Mouse (Mus musculus): Measurements from ENCODE around the gene Paqr5. TPM values are rescaled to one million over a fixed set of nuclear protein-coding genes. Genes with fewer than 3 reads are reported as not detected.

The Paqr5 gene
- total RNA-seq, 1 experiment: 0.27 TPM

- TF ChIP-seq HCFC1 (IDR thresholded peaks at IDR 0.05; ENCODE audit: borderline replicate concordance, insufficient read depth, low read length) (no peak), ZC3H11A (IDR thresholded peaks at IDR 0.05; ENCODE audit: borderline replicate concordance, low read depth, low read length) (no peak), CHD2 (IDR thresholded peaks at IDR 0.05; ENCODE audit: low read depth, low read length) (no peak; the same call in 1 of the 2 replicates), ZNF384 (IDR thresholded peaks at IDR 0.05; ENCODE audit: low read depth, low read length) (no peak), MAFK (IDR thresholded peaks at IDR 0.05; ENCODE audit: insufficient read depth, low read depth, low read length) (no peak)
- no peaks in the 10 kb centered on the region for H3K4me1 ChIP-seq (ENCODE audit: control insufficient read depth in 2 of 2, insufficient read depth in 2 of 2, low read length in 2 of 2, poor library complexity in 1 of 2)
- H3K36me3 ChIP-seq (ENCODE audit: control insufficient read depth, insufficient read depth, low read length, poor library complexity, severe bottlenecking): peaks cover 23% of the 10 kb centered on the region
- H3K27ac ChIP-seq (ENCODE audit: insufficient read depth, low read depth, low read length, poor library complexity, severe bottlenecking): no peak overlapping the region
- no peak overlapping the region for H3K9ac ChIP-seq (ENCODE audit: insufficient read depth, low read depth, low read length, poor library complexity, severe bottlenecking)
- no peak for DNase-seq (ENCODE audit: low read depth, low spot score)
- in situ Hi-C loops (cut with MboI; ENCODE audit: low sequenced_read_pairs in 2 of 2, unreplicated experiment in 2 of 2): no loop called here
- H3K4me3 ChIP-seq (ENCODE audit: insufficient read depth in 1 of 2, low read depth in 1 of 2, low read length in 2 of 2, poor library complexity in 1 of 2, severe bottlenecking in 1 of 2): no peak overlapping the region
- H3K9me3 ChIP-seq (ENCODE audit: control insufficient read depth, insufficient read depth, low read depth, low read length): no peaks in the 10 kb centered on the region
Observed at GRCm38 (mm10) chr9:61909633-61910032, 117.0 kb downstream of the Paqr5 start.

DNA sequence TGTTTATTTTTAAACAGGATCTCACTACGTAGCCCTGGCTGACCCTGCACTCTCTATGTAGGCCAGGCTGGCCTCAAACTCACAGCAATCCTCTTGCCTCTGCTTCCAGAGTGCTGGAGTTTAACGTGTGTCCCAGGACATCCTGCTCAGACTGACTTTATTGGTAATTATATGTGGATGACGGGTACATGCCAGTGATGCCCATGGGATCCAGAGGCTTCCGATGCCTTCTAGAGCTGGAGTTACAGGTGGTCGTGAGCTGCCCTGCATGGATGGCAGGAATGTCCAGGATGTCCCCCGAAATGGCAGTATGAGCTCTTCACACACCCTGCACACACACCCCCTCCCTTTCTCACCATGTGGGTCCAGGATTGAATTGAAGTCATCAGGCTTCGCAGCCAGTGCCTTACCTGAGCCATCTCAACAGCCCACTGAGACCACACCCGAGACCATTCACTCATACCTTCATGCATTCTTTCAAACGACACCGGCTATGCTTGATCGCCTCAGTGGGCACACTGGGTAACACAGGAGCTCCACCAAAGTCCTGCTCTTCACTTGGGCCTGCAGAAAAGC lies 117.7 kb downstream of the Paqr5 start:
- no peak for DNase-seq (ENCODE audit: low read depth, low spot score)
- H3K4me3 ChIP-seq (ENCODE audit: insufficient read depth in 1 of 2, low read depth in 1 of 2, low read length in 2 of 2, poor library complexity in 1 of 2, severe bottlenecking in 1 of 2): no peak overlapping the region
- H3K27ac ChIP-seq (ENCODE audit: insufficient read depth, low read depth, low read length, poor library complexity, severe bottlenecking): no peak overlapping the region
- no peaks in the 10 kb centered on the region for H3K9me3 ChIP-seq (ENCODE audit: control insufficient read depth, insufficient read depth, low read depth, low read length)
- H3K9ac ChIP-seq (ENCODE audit: insufficient read depth, low read depth, low read length, poor library complexity, severe bottlenecking): no peak overlapping the region
- H3K4me1 ChIP-seq (ENCODE audit: control insufficient read depth in 2 of 2, insufficient read depth in 2 of 2, low read length in 2 of 2, poor library complexity in 1 of 2): no peaks in the 10 kb centered on the region
- peaks cover 22% of the 10 kb centered on the region for H3K36me3 ChIP-seq (ENCODE audit: control insufficient read depth, insufficient read depth, low read length, poor library complexity, severe bottlenecking)
- in situ Hi-C loops (cut with MboI; ENCODE audit: low sequenced_read_pairs in 2 of 2, unreplicated experiment in 2 of 2): no loop called here
- TF ChIP-seq MAFK (IDR thresholded peaks at IDR 0.05; ENCODE audit: insufficient read depth, low read depth, low read length) (no peak), ZC3H11A (IDR thresholded peaks at IDR 0.05; ENCODE audit: borderline replicate concordance, low read depth, low read length) (no peak), HCFC1 (IDR thresholded peaks at IDR 0.05; ENCODE audit: borderline replicate concordance, insufficient read depth, low read length) (no peak), CHD2 (IDR thresholded peaks at IDR 0.05; ENCODE audit: low read depth, low read length) (no peak), ZNF384 (IDR thresholded peaks at IDR 0.05; ENCODE audit: low read depth, low read length) (no peak)

GRCm38 (mm10) chr9:61908341-61908740 lies 118.3 kb downstream of the Paqr5 start:
- in situ Hi-C loops (cut with MboI; ENCODE audit: low sequenced_read_pairs in 2 of 2, unreplicated experiment in 2 of 2): no loop called here
- Histone ChIP-seq H3K9me3 (ENCODE audit: control insufficient read depth, insufficient read depth, low read depth, low read length) (no peaks in the 10 kb centered on the region), H3K4me1 (ENCODE audit: control insufficient read depth in 2 of 2, insufficient read depth in 2 of 2, low read length in 2 of 2, poor library complexity in 1 of 2) (no peaks in the 10 kb centered on the region), H3K4me3 (ENCODE audit: insufficient read depth in 1 of 2, low read depth in 1 of 2, low read length in 2 of 2, poor library complexity in 1 of 2, severe bottlenecking in 1 of 2) (no peak overlapping the region), H3K27ac (ENCODE audit: insufficient read depth, low read depth, low read length, poor library complexity, severe bottlenecking) (no peak overlapping the region), H3K36me3 (ENCODE audit: control insufficient read depth, insufficient read depth, low read length, poor library complexity, severe bottlenecking) (peaks cover 17% of the 10 kb centered on the region), H3K9ac (ENCODE audit: insufficient read depth, low read depth, low read length, poor library complexity, severe bottlenecking) (no peak overlapping the region)
- DNase-seq (ENCODE audit: low read depth, low spot score): no peak
- TF ChIP-seq HCFC1 (IDR thresholded peaks at IDR 0.05; ENCODE audit: borderline replicate concordance, insufficient read depth, low read length): no peak

GRCm38 (mm10) chr9:61907621-61908295 lies 118.9 kb downstream of the Paqr5 start:
- Histone ChIP-seq H3K4me1 (ENCODE audit: control insufficient read depth in 2 of 2, insufficient read depth in 2 of 2, low read length in 2 of 2, poor library complexity in 1 of 2) (no peaks in the 10 kb centered on the region), H3K27ac (ENCODE audit: insufficient read depth, low read depth, low read length, poor library complexity, severe bottlenecking) (no peak overlapping the region), H3K9me3 (ENCODE audit: control insufficient read depth, insufficient read depth, low read depth, low read length) (no peaks in the 10 kb centered on the region), H3K4me3 (ENCODE audit: insufficient read depth in 1 of 2, low read depth in 1 of 2, low read length in 2 of 2, poor library complexity in 1 of 2, severe bottlenecking in 1 of 2) (no peak overlapping the region), H3K9ac (ENCODE audit: insufficient read depth, low read depth, low read length, poor library complexity, severe bottlenecking) (no peak overlapping the region), H3K36me3 (ENCODE audit: control insufficient read depth, insufficient read depth, low read length, poor library complexity, severe bottlenecking) (peaks cover 11% of the 10 kb centered on the region)
- TF ChIP-seq ZC3H11A (IDR thresholded peaks at IDR 0.05; ENCODE audit: borderline replicate concordance, low read depth, low read length) (no peak), CHD2 (IDR thresholded peaks at IDR 0.05; ENCODE audit: low read depth, low read length) (peak; percentile 48; the same call in 1 of the 2 replicates)
- no peak for DNase-seq (ENCODE audit: low read depth, low spot score)
- in situ Hi-C loops (cut with MboI; ENCODE audit: low sequenced_read_pairs in 2 of 2, unreplicated experiment in 2 of 2): no loop called here

GRCm38 (mm10) chr9:61906912-61907311 lies 119.7 kb downstream of the Paqr5 start:
- no peak overlapping the region for H3K4me3 ChIP-seq (ENCODE audit: insufficient read depth in 1 of 2, low read depth in 1 of 2, low read length in 2 of 2, poor library complexity in 1 of 2, severe bottlenecking in 1 of 2)
- H3K27ac ChIP-seq (ENCODE audit: insufficient read depth, low read depth, low read length, poor library complexity, severe bottlenecking): no peak overlapping the region
- peaks cover 9% of the 10 kb centered on the region for H3K36me3 ChIP-seq (ENCODE audit: control insufficient read depth, insufficient read depth, low read length, poor library complexity, severe bottlenecking)
- no peaks in the 10 kb centered on the region for H3K4me1 ChIP-seq (ENCODE audit: control insufficient read depth in 2 of 2, insufficient read depth in 2 of 2, low read length in 2 of 2, poor library complexity in 1 of 2)
- 0 out of 2 replicates have a peak, but pooled peaks have one; percentile 22 for TF ChIP-seq CHD2 (IDR thresholded peaks at IDR 0.05; ENCODE audit: low read depth, low read length)
- TF ChIP-seq HCFC1 (IDR thresholded peaks at IDR 0.05; ENCODE audit: borderline replicate concordance, insufficient read depth, low read length): no peak
- in situ Hi-C loops (cut with MboI; ENCODE audit: low sequenced_read_pairs in 2 of 2, unreplicated experiment in 2 of 2): no loop called here
- H3K9ac ChIP-seq (ENCODE audit: insufficient read depth, low read depth, low read length, poor library complexity, severe bottlenecking): no peak overlapping the region
- DNase-seq (ENCODE audit: low read depth, low spot score): no peak
- no peaks in the 10 kb centered on the region for H3K9me3 ChIP-seq (ENCODE audit: control insufficient read depth, insufficient read depth, low read depth, low read length)
